Mouse (Mus musculus) frontal cortex, postnatal 25 days (tissue): ENCODE results near the gene Tmem222.

ENCODE experiments used
- DNase-seq, 2 experiments: peaks; one replicate each; pipeline ENCODE4 v3.0.0; 2022; ENCODE audit warnings: low spot score in 2 of 2

The Tmem222 gene

GRCm38 (mm10) chr4:133251214-133251613 is 26.4 kb downstream of the Tmem222 start:
- DNase-seq, result no peak

- peak; percentile 70 to 75 for DNase-seq
Observed at GRCm38 (mm10) chr4:133250609-133251008, 27.0 kb downstream of the Tmem222 start.

DNA sequence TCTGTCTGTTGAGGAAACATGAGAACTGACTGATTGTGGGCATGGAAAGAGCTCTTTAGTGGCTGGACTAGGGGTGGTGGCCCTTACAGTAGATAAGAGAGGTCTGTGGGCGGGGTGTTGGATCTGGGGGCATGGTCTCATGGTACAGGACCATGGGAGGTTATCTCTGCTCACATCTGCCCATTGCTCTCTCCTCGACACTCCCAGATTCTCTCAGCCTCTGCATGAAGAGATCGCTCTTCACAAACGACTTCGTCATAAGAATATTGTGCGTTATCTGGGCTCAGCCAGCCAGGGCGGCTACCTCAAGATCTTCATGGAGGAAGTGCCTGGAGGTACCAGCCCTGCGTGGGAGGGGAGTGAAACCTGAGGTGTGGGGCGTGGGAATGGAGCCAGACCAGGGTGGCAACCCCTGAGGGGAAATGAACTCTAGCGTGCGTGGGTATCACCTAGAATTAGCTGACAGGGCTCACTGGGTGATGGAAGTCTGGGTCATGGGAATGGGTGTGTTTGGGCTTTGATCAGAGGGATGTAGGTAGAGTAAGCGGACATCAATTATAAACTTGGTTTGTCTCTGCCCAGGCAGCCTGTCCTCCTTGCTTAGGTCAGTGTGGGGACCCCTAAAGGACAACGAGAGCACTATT is 29.7 kb downstream of the Tmem222 start:
- DNase-seq, result no peak

DNA sequence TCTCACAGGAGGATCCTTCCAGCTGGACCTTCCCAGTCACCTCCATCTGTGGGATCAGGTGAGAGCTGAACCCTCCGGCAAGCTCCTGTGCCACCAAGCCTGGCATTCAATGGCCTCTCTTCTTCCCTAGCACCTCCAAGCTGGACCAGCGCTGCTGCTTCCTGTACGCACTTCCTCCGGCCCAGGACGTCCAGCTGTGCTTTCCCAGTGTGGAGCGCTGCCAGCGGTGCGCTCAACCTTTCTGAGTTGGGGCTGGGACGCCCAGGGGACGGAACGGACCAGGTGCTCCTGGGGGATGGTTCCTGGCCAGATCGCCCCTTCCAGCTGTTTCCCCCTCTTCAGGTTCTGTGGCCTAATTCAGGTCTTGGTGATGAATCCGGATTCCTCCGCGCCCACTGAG is 30.5 kb downstream of the Tmem222 start:
- no peak for DNase-seq

DNA sequence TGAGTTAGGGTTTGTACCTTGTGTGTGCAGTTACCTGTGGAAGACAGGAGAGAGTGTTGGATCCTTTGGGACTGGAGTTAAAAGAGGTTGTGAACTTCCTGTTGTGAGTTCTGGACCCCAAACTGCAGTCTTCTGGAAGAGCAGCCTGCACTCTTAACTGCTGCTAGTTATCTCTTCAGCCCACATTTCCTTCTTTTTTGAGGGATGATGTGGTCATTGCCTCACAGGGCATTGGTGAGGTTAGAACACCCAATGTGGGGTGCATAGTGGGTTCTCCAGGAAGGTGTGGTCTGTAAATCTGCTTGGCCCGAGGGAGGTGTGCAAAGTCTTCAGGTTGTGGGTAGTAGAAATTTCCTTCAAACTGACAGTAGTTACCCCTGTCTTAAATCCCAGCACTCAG is 33.3 kb downstream of the Tmem222 start:
- DNase-seq, result no peak

DNA sequence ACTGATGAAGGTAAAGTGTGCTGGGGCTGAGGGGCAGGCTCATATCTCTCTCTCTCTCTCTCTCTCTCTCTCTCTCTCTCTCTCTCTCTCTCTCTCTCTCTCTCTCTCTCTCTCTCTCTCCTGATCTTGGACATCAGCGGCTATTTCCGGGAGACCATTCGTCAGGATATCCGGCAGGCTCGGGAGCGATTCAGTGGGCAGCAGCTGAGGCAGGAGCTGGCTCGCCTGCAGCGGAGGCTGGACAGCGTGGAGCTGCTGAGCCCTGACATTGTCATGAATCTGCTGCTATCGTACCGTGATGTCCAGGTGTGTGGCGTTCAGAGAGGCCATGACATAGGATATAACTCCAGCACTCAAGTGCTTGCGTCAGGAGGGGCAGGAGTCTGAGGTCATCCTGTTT is 34.1 kb downstream of the Tmem222 start:
- no peak for DNase-seq

DNA sequence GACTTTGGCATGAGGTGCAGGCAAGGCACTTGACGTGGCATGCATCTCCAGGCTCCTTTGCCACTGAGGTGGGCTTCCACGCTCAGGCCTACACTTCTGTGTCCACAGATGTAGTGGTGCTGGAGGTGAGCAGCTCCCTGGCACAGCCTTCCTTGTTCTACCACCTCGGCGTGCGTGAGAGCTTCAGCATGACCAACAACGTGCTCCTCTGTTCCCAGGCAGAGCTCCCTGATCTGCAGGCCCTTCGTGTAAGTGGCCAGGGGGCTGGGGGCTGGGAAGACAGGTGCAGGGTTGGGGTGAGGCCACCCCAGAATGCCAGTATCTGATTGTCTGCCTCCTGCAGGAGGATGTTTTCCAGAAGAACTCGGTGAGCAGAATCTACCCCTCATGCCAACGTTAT is 34.9 kb downstream of the Tmem222 start:
- no peak for DNase-seq

DNA sequence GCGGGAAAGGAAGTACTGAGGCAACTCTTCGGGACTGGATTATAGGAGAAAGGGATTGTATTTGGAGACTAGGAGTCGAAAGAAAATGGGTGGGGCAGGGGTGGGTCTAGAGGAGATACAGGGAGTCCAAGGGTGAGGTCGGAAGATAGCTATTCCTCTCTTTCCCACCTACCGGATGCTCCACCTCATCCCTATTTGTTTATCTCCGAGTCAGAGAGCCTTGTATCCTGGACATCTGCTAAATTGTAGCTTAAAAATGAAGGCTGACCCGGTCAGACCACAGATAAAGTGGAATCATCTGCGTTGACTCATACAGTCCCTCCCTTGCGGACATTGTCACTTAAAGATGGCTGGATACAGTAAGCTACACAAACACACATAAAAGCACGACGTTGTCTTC is 35.7 kb downstream of the Tmem222 start:
- no peak for DNase-seq

GRCm38 (mm10) chr4:133240934-133241908 is 36.4 kb downstream of the Tmem222 start:
- peak; percentile 76 to 78 for DNase-seq

DNA sequence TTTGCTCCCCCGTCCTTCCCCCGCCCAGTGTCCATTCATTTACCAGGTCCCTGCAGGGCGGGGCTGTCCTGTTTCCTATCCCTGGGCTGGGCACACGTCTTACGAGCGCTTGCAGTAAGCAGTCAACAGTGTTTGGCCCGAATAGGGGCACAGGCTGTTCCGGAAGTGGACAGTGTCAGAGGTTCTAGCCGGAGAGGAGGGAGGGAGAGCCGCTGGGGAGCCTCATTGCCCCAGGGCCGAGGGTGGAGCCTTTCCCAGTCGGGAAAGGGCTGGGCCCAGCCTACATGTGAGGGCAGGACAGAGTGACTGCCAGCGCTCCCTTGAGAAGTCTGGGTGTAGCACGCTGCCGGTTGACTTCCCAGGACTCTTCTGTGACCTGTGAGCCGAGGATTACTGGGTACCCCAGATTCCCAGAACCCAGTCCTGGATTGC is 37.1 kb downstream of the Tmem222 start, which contains the start of gene Map3k6:
Map3k6 (plus strand) TSS at position 329 of the 432 bp plus-strand sequence.
- no peak for DNase-seq

DNA sequence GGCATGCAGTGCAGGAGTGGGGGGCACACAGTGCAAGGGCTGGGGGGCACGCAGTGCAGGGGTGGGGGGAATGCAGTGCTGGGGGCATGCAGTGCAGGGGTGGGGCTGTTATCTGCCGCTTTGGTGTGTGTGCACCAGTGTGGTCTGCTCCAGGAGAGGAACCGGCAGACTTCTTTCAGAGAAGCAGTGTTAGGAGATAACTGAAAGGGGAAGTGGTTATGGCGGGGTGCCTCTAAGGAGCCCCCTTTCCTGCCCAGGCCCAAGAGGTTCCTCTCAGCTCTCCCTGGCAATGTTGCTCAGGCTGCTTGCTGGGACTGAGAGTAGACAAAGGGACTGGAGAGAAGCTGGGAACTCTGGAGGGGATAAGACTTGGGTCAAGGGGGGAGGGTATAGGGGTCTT is 39.7 kb downstream of the Tmem222 start:
- no peak for DNase-seq

DNA sequence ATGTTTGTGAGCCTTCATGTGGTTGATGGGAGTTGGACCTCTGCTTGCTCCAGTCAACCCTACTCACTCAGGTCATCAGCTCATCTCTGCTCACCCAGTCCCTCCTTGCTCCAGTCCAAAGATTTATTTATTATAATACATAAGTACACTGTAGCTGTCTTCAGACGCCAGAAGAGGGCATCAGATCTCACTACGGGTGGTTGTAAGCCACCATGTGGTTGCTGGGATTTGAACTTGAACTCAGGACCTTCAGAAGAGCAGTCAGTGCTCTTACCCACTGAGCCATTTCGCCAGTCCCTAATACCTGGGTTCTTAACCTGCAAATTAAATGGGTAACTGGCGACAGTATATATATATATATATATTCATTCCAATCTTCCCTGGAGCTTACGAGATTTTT is 42.2 kb downstream of the Tmem222 start:
- no peak for DNase-seq

GRCm38 (mm10) chr4:133234771-133235170 is 42.8 kb downstream of the Tmem222 start:
- no peak for DNase-seq

DNA sequence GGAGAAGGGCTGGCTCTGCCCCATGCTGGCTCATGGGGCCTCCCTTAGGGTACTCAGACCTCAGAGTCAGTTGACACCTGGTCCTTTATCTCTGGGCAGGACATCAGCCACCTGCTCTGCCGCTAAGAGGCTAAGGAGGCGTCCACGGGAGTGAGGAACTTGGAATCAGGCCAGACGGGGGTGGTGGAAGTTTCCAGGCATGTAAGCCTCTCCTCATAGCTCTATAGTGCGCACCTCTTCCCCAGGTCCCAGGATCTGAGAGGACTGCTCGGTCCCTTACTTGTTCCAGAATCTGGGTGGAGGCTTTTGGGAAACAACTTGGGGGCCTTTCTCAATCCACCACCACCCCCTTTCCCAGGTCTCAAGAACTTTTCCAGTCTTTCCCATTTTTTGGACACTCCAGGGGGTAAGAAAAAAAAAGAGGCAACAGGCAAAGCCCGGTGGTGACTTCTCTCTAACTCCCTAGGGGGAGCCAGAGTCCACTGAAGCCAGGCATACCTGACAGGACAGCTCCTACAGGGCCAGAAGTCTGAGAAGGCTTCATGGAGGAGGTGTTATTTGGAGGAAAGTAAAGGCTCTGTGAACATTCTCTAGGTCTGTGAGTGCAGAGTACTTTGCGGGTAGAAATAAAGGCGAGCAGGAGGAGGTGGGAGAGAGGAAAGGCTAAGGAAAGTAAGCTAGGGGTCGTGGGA is 44.2 kb downstream of the Tmem222 start:
- DNase-seq, result no peak

GRCm38 (mm10) chr4:133229582-133229981 is 48.0 kb downstream of the Tmem222 start:
- no peak for DNase-seq

- DNase-seq, result no peak
Observed at GRCm38 (mm10) chr4:133227636-133228035, 50.0 kb downstream of the Tmem222 start.

GRCm38 (mm10) chr4:133226073-133226472 is 51.5 kb downstream of the Tmem222 start:
- no peak for DNase-seq

DNA sequence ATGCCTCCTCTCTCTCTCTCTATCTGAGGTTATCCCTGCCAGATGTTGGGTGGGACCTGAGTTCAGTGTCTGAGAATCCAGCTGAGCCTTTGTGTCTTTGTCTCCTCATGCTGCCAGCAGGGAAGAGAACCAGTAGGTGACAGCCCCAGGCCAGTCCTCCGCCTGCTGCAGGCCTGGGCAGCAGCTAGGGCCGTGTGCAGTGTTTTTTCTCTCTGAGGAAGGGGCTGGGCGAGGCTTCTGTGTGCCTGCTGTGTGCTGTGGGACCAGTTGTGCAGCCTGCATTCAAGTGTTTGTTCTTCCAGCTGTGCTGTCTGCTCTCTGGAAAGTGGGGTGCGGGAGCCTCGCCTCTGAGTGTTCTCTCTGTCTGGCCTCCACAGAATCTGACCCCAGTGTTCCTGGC is 53.7 kb downstream of the Tmem222 start:
- DNase-seq, result no peak

DNA sequence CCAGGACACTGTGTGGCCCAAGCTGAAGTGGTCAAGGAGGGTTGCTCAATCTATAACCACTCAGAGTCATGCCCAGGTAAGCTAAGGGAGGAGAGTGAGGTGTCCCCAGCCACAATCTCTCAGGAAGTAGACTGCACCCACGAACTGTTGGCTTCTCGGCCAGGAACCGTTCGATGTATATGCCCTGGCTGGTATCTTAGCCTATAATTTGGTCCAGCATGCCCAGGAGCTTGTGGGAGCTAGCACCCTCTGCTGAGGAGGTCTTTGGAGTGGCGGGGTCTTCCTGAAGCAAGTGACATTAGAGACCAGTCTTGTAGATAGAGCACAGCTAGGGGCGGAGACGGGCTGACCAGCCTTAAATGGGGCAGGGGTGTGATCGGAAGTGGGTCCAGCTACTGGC is 55.9 kb downstream of the Tmem222 start:
- no peak for DNase-seq

GRCm38 (mm10) chr4:133220656-133221055 is 56.9 kb downstream of the Tmem222 start:
- no peak for DNase-seq

DNA sequence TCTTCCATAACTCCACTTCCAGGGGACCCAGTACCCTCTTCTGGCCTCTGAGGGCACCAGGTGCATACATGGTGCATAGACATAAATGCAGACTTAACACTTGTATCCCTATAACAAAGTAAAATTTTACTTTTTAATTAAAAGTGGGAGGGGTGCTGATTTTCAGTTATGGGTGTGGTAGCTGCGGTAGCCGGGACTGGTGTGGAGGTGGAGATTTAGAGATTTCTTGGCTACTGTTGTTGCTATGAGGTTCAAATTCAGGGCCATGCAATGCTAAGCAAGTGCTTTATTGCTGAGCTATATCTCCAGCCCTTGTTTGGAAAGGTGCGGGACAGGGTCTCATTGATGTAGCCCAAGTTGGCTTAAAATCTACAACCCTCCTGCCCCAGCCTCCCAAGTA is 58.8 kb downstream of the Tmem222 start:
- no peak for DNase-seq

DNA sequence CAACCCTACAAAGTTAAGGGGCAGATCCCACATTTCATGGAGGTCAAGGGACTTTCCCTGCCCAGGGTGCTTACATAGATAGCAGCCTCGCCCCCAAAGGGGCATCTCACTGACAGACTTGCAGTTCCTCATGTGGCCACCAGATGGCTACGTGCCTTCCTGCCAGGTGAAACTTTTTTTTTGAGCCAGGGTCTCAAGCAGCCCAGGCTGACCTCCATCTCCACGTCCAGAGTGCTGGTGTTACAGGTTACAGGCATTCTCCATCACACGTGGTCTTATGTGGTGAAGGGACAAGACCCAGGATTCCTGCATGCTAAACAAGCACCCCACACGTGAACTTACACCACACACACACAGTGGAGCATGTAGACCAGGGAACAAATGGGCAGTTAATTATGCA is 60.0 kb downstream of the Tmem222 start:
- DNase-seq, result peak in 1 of 2 experiments; percentile 42
